Mouse (Mus musculus) large intestine, adult 2 months (tissue): ENCODE measurements around the gene Prrt4. TPM values are rescaled to one million over a fixed set of nuclear protein-coding genes. Genes with fewer than 3 reads are reported as not detected.

Source experiments
- DNase-seq: peaks from one replicate; pipeline ENCODE4 v3.0.0-alpha.2; 2012; ENCODE audit warnings: low read depth, low spot score
- WGBS: fragments of 180-500 bp; shearing (Covaris S2); methylation state at CpG from one replicate; pipeline ENCODE4 v1.1.7; 2018; 5-methylcytosine and 5-hydroxymethylcytosine counted together
- polyA plus RNA-seq: library from polyadenylated mRNA; depleted of rRNA; stranded (reverse); fragments of >200 nt; gene quantifications from 2 replicates; pipeline ENCODE4 v1.2.3, GENCODE M21; 2012

Gene Prrt4
- polyA plus RNA-seq, 1 experiment: 0.15 TPM

DNA sequence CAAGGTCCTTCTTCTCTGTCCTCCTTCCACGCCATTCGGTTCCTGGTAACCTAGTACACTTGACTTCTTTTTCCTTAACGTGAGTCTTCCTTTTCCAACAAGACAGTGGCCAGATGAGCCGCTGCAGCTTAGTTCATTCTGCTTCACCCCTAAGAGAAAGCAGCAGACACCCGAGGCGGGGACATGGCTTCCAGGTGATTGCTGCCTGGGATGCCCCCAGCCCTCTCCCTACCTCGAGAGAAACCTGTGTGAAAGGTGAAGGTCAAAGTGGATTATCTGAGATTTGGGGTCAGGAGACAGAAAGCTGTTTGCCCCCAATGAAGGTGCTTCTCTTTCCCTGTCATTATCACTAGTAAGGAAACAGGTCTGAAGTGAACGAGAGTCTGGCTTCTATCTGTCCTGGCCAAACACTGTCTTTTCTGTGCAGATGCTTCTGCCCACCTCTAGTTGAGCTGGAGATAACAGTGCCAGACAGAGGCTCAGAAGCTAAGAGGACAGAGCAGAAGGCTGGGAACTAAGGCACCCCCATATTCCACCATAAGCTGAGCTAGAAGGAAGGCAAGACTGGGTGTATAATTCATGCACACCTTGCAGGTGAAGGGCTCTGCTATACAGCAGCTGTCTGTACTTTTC is 20.0 kb upstream of the Prrt4 start:
- WGBS: 43% methylated on average over 8 of the region's 8 CpGs
- no peak for DNase-seq

- peak; percentile 76 for DNase-seq
- 24% methylated on average over 25 of the region's 25 CpGs for WGBS
These were observed 19.2 kb upstream of the Prrt4 start for GRCm38 (mm10) chr6:29198309-29199222.

DNA sequence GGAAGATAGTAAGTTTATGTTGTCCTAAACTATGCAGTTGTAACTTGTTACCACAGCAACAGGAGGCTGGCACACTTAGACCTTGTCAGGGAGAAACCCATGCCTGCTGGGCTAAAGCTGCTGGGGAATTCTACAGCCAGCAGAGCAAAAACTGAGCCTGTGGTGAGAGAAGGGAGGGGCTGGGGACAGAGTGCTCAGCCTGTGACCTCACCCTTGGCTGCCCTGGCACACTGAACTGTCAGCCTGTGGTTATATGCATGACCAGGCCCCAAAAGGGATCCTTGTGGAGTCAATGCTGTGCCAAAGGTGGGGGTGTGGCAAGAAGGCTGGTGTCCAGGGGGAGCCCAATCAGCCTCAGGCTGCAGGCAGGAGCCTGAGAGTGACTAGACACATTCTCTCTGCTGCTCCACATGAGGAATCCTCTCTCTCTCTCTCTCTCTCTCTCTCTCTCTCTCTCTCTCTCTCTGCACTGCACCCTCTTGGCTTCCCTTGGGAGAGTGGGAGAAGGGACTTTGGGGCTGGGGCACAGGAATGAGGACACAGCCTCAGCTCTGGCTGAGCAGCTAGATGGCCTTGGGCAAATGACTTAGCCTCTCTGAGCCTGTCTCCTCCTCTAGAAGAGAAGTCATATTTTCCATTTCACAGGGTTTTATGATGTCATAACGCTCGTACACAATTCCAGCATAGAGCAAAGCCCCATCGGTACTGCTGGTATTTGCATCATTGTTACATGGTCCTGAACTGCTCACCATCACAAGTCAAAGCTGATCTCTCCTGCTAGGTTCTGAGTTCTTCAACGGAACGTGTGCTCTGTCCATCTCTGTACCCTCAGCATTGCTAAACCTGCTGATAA is 16.7 kb upstream of the Prrt4 start:
- DNase-seq: no peak
- 69% methylated on average over 5 of the region's 5 CpGs for WGBS

DNA sequence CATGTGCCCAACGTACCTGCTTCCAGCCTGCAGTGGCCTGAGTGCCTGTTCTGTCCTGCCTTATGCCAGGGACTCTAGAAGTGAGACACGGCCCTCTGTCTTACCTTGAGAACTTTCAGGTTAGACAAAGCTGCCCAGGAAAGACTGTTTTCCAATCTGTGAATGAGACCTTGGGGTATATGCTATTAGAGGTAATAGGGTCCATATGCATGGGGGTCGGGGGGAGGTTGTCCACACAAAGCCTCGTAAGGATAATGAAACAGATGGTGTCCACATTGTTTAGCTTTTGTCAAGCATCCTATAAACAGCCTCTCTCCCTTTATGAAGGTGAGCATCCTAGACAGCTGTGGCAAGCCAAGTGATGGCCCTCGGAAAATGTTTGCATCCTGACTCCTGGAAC is 15.8 kb upstream of the Prrt4 start:
- 74% methylated on average over 5 of the region's 5 CpGs for WGBS
- no peak for DNase-seq

- WGBS: 56% methylated on average over 15 of the region's 15 CpGs
- DNase-seq: no peak
These were observed 14.8 kb upstream of the Prrt4 start for GRCm38 (mm10) chr6:29193961-29194750.

DNA sequence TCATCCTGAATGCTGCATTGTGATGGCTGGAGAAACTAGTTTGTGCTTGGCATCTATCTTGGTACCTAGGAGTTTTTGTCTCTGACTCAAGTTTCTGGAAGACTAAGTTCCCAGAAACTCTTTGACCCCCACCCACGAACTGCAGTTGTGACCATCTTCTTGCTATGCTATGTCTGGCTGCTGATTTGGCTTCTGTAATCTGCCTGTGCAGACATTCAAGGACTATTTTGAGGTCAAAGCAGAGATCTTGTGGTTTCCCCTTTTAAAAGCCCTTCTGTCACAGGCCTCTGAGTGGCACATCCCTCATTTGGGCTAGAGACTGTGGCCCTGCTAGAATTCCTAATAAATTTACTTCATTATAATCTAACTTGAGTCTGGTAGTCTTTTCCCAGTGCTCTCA is 8.6 kb upstream of the Prrt4 start:
- 69% methylated on average over 1 of the region's 1 CpGs for WGBS
- no peak for DNase-seq

- 58% methylated on average over 8 of the region's 8 CpGs for WGBS
- no peak for DNase-seq
These were observed 459 bp upstream of the Prrt4 start for GRCm38 (mm10) chr6:29179843-29180242.

DNA sequence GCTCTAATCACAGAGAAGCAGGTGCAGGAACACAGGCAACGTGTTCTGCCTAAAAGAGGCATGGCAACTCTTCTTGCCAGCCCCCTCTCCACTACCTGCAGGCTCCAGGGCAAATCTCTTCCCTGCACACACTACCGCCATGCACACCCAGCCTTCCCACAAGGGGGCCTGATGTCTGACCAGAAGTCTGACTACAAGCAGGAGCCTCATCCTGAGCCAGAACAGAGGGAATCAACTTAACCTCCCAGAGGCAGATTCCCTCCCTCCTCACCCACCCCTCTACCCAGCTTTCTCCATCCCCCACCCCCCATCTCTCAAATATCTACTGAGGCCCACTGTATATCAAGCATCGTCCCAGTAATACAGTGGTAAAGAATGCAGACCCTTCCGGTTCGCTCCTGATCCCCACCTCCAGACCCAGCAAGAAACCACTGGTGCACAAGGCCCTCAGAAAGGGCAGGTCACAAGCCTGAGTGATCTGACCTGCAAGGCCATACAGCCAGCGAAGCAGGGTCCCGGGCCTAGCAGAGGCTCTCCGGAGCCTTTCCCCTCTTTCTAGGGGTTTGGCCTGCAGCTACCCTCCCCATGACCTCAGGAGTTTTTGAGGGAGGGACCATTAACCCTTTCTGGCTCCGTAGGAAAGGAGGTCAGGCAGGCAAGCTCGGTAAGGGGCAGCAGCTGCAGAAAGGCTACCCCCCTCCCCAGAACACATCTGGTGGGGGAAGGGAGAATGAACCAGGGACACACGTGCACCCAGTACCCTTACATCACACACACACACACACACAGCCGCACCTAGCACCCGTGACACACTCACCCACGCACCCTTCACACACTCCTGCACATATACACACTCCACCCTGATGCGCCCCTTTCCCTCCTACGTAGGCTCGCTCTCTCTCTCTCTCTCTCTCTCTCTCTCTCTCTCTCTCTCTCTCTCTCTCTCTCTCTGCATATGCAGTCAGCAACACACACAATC is 1.2 kb downstream of the Prrt4 start:
- 54% methylated on average over 17 of the region's 17 CpGs for WGBS
- no peak for DNase-seq

DNA sequence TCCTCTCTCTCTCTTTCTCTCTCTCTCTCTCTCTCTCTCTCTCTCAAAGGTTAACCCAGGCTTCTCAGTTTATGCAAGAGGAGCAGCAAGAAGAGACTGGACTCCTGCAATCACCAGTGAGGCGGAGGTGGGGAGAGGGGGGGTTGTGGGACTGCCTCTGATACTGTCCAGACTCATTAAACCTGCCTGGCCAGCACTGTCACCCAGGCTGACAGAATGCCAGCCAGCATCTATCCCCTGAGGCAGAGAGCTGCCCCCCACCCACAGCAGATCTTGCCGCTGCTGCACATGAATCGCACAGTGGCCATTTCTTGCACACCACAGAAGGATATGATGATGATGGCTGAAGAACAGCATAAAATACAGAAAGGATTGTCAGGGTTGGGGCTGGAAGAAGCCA is 4.3 kb downstream of the Prrt4 start:
- no peak for DNase-seq

GRCm38 (mm10) chr6:29174368-29174767 is 5.0 kb downstream of the Prrt4 start:
- no peak for DNase-seq
- WGBS: 28% methylated on average over 7 of the region's 7 CpGs

More for the DNA sequence above, 4.3 kb downstream of the Prrt4 start:
- 81% methylated on average over 3 of the region's 3 CpGs for WGBS

GRCm38 (mm10) chr6:29170952-29171388 is 8.4 kb downstream of the Prrt4 start:
- WGBS: under 1% methylated on average over 40 of the region's 40 CpGs
- no peak for DNase-seq

DNA sequence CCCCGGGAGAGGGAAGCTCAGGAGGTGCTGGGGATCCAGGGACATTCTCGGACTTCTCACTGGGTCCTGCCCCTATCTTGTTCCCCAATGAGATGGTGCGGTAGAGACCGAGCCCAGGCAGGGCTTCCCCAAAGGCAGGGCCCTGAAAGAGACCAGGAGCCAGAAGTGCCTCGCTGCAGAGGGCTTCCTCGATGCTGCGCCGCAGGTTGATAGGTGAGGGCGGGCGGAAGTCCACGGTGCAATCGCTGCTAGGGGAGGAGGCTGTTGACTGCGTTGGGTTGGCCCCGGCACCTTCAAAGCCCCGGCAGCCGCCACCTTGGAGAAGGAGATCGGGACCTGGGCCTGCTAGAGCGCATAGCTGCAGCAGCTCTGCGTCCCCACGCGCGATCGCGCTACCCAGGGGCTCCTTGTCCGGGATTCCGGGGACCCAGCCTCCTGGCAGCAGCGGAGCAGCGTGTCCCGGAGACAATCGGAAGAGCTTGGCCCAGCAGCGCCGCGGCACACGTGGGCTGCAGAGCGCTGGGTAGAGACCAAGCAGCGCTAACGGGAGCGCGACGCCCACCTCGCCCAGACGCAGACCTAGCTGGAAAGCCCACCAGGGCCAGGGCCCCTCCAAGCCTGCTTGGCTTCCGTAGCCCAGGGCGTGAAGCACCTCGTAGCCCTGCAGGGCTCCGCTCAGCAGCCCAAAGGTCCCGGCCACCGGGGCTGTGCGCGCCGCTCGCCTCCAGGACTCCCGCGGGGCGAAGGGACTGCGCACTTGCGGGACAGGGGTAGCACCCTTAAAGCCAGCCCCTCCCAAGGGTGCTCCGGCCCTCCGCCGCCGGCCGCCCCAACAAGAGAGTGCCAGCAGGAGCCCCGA is 9.1 kb downstream of the Prrt4 start:
- 1% methylated on average over 63 of the region's 63 CpGs for WGBS
- no peak for DNase-seq

DNA sequence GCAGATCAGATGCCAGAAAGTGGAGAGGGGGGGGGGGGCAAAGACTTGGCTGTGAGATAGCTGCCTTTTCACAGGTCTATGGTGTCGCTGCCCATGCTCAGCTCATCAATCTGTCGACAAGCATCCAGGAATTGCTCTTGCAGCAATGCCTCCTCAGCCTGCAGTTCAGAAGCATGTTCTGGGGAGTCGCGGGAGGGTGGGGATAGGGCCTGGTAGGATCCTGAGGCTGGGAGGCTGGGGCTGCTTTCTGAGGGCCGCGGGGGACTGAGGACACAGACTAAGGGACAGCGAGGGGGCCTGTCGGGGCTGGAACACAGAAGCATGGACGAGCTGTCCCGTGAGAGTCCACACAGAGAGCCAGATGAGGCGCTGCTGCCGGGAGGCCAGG is 9.7 kb downstream of the Prrt4 start:
- 30% methylated on average over 12 of the region's 12 CpGs for WGBS
- no peak for DNase-seq

- DNase-seq: no peak
- WGBS: 65% methylated on average over 2 of the region's 2 CpGs
These were observed 10.5 kb downstream of the Prrt4 start for GRCm38 (mm10) chr6:29168871-29169270.

DNA sequence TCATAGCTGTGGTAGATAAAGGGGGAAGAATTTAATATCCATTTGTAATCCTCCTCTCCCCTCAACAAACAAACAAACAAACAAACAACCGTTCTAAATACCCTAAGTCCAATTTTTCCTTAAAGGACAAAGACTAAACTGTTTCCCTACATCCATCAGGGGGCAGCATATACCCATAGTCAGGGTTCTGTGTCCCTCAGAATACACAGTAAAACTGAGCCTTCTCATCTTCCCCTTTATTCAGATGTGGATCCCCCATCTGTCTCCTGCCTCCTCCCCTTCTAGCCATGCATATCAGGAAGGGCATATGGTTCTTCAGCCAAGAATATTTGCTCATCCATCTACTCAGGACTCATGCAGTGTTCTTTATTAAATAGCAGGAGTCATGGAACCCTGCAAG is 13.2 kb downstream of the Prrt4 start:
- DNase-seq: no peak
- WGBS: 6% methylated on average over 1 of the region's 1 CpGs

DNA sequence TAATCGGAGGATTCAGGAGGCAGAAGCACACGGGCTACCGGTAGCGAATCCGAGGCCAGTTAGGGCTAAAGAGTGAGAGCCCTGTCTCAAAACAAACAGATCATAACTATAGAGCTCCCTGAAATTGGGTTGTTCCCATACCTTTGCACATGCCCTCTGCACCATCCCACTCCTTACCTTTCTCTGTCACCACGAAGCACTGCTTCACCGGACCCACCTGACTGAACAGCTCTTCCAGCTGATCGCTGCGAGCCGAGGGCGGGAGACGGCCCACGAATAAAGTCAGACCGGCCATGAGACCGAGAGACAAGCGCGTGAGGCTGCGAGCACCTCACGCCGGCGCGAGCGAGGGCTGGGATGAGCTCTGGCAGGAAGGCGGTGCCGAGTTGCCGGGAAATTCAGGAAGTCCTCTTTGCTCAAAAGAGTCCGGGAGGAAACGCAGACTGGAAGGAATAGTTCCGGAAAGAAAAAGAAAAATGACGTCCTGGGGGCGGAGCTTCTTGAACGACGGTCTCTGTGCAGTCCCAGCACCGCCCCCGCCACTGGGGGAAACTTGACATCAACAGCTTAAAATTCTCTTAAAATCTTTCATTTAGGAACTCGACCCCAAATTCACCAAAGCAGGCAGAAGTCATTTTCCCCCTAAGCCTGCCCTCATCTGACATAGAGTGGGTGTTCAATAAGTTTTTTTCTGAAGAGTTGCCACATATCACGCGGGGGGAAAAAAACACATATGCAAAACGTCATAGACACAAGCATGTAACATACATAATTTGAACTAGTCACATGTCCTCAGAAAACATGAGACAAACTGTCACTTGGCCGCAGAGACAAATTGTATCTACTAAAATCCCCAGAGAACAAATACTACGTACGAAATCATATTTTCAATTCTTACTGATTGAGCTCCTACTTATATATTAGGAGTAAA is 14.8 kb downstream of the Prrt4 start, which contains the start of gene Rbm28:
Gene Rbm28 (minus strand): TSS at position 693 of the 931 bp plus-strand sequence.
- 6% methylated on average over 42 of the region's 42 CpGs for WGBS
- DNase-seq: peak; percentile 93
